Mouse (Mus musculus): Measurements from ENCODE around the gene Clcn5.

- no peak for TF ChIP-seq CTCF (IDR thresholded peaks at IDR 0.05; ENCODE audit: control insufficient read depth, insufficient read depth, low read length)
- TF ChIP-seq POLR2A (IDR thresholded peaks at IDR 0.05; ENCODE audit: borderline replicate concordance, control insufficient read depth, low read depth, low read length) = no peak
Observed at GRCm38 (mm10) chrX:7114885-7115284, 204.3 kb downstream of the Clcn5 start.
